Mouse (Mus musculus) hindbrain, postnatal 0 days (tissue): ENCODE measurements around the gene Rpp40. TPM values are rescaled to one million over a fixed set of nuclear protein-coding genes. Genes with fewer than 3 reads are reported as not detected.

Experiments
- ATAC-seq: fragments of 200-750 bp; cut with Nextera tagmentation; 2 replicates; pipeline ENCODE4 v1.8.0; 2017; ENCODE audit warnings: mild to moderate bottlenecking, moderate TSS enrichment, moderate library complexity
- DNase-seq: peaks from one replicate; pipeline ENCODE4 v3.0.0-alpha.2; 2015; ENCODE audit warnings: low spot score
- H3K27ac ChIP-seq: fragments of 300-500 bp; sonication (generic); 2 replicates; pipeline ENCODE4 v1.5.1; 2014; ENCODE audit warnings: mild to moderate bottlenecking
- H3K27me3 ChIP-seq: fragments of 300-500 bp; sonication (generic); 2 replicates; pipeline ENCODE4 v1.6.1; 2014; ENCODE audit warnings: low read length, mixed read lengths; ENCODE audit not compliant: insufficient read depth
- H3K36me3 ChIP-seq: fragments of 300-500 bp; sonication (generic); 2 replicates; pipeline ENCODE4 v1.6.1; 2014; ENCODE audit warnings: low read length, mixed read lengths; ENCODE audit not compliant: insufficient read depth
- H3K4me1 ChIP-seq: fragments of 300-500 bp; sonication (generic); 2 replicates; pipeline ENCODE4 v1.6.1; 2014; ENCODE audit warnings: antibody characterized with exemption, low read length, mixed read lengths; ENCODE audit not compliant: insufficient read depth
- H3K4me2 ChIP-seq: fragments of 300-500 bp; sonication (generic); 2 replicates; pipeline ENCODE4 v1.6.1; 2014; ENCODE audit warnings: low read depth, mild to moderate bottlenecking, low read length, moderate library complexity, mixed read lengths
- H3K4me3 ChIP-seq: fragments of 300-500 bp; sonication (generic); 2 replicates; pipeline ENCODE4 v1.5.1; 2014; ENCODE audit warnings: low read length
- H3K9ac ChIP-seq: fragments of 300-500 bp; sonication (generic); replicated peaks from 2 replicates; pipeline ENCODE4 v1.6.1; 2014; ENCODE audit warnings: mild to moderate bottlenecking, low read length, moderate library complexity, mixed read lengths
- H3K9me3 ChIP-seq: fragments of 300-500 bp; sonication (generic); 2 replicates; pipeline ENCODE4 v1.6.1; 2016; ENCODE audit warnings: low read length, mixed read lengths
- CTCF ChIP-seq: IDR thresholded peaks from 2 replicates; pipeline ENCODE4 v1.5.1; 2016; ENCODE audit warnings: antibody characterized with exemption, control low read depth, low read depth
- WGBS: fragments of 180-500 bp; shearing (Covaris S2); extraction: QIAGEN DNeasy Blood & Tissue Kit; methylation state at CpG from one replicate; pipeline ENCODE4 v1.1.7; 2014; 5-methylcytosine and 5-hydroxymethylcytosine counted together
- polyA plus RNA-seq: library from polyadenylated mRNA; unstranded; fragments of >200 nt; fragmentation: Nextera tagmentation; extraction: Ambion mirVana; gene quantifications from 2 replicates; pipeline ENCODE4 v1.2.1, GENCODE M21; 2015
- total RNA-seq: library from RNA; depleted of rRNA; stranded (reverse); fragments of >200 nt; gene quantifications from 2 replicates; pipeline ENCODE4 v1.2.3, GENCODE M21; 2014; rRNA removed

Rpp40 gene
- 3.0 and 3.3 TPM in 2 replicates for total RNA-seq
- polyA plus RNA-seq: 8.7 and 9.5 TPM in 2 replicates

DNA sequence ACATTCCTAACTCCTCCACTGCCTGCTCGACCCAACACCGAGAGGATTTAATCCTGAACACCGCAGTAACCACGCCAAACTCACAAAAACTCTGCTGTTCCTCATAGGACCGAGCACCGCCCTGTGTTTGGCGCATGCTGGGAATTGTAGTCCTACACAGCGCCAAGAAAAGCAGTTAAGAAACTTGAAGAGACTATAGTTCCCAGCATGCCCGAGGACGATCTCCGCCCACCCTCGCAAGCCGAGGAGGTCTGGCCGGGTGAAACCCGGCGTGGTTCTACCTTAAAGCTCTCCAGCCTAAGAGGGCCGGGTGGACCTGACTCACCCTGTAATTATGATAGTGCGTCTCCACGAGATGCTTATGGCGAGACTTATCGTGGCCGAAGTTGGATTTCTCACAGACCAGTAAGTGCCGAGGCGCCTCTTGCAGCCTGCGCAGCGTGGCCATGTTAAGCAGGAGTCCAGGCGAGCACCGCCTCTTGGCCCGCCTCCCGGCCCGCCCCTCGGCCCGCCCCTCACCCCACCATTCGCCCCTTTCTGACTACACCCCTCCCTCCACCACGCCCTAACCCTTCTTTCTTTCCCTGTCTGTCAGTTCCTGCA lies at the start of gene Rpp40:
TSS of gene Rpp40 (minus strand) at position 481 of the 603 bp plus-strand sequence.
- peak within 1 kb of the TSS; percentile 73 for H3K4me2 ChIP-seq
- no peak within 1 kb of the TSS; the same call in 1 of the 2 replicates for H3K27ac ChIP-seq

DNA sequence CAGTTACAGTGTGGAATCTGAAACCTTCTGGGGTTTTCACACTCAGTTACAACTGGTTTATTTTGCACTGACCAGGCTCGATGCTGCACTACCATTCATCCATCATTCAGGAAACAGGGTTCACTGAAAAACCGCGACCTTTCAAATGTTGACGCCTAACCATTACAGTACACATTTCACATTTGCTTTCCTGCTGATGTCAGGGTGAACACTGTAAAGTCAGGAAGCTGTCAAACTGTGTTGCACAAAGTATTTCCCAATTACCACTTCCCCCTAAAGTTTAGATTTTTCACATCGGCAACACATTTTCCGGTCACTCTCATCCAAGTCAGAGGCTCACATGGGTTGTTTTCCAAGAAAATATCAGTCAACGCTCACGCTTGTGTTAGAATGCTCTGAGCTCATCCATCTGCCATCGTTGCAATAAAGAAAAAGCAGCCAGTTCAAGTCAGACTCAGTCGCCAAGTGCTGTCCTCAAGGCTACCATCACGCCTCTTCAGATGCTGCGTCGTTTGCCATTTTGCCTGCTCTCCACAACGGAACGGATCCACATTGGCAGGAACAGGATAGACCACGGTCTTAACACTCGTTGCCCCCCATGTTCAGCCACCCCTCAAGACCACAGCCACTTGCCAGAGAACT lies 43.8 kb upstream of the Rpp40 start:
- Histone ChIP-seq H3K27ac (no peak overlapping the region), H3K36me3 (no peaks in the 10 kb centered on the region), H3K4me2 (no peak overlapping the region), H3K4me3 (no peak overlapping the region), H3K27me3 (no peaks in the 10 kb centered on the region), H3K4me1 (no peaks in the 10 kb centered on the region), H3K9ac (no peak overlapping the region), H3K9me3 (no peaks in the 10 kb centered on the region)
- ATAC-seq: no peak
- DNase-seq: no peak
- TF ChIP-seq CTCF: no peak
- WGBS: 82% methylated on average over 17 of the region's 17 CpGs

More for the DNA sequence above, at the start of gene Rpp40:
- under 1% methylated on average over 33 of the region's 35 CpGs for WGBS
- H3K4me1 ChIP-seq: no peaks in the 10 kb centered on the region
- H3K4me3 ChIP-seq: peak within 1 kb of the TSS; percentile 60
- peak; percentile 100 for ATAC-seq
- TF ChIP-seq CTCF: no peak
- H3K9ac ChIP-seq: peak within 1 kb of the TSS; percentile 44
- H3K36me3 ChIP-seq: no peaks in the 10 kb centered on the region
- H3K27me3 ChIP-seq: no peaks in the 10 kb centered on the region
- DNase-seq: peak; percentile 96
- H3K9me3 ChIP-seq: no peaks in the 10 kb centered on the region

DNA sequence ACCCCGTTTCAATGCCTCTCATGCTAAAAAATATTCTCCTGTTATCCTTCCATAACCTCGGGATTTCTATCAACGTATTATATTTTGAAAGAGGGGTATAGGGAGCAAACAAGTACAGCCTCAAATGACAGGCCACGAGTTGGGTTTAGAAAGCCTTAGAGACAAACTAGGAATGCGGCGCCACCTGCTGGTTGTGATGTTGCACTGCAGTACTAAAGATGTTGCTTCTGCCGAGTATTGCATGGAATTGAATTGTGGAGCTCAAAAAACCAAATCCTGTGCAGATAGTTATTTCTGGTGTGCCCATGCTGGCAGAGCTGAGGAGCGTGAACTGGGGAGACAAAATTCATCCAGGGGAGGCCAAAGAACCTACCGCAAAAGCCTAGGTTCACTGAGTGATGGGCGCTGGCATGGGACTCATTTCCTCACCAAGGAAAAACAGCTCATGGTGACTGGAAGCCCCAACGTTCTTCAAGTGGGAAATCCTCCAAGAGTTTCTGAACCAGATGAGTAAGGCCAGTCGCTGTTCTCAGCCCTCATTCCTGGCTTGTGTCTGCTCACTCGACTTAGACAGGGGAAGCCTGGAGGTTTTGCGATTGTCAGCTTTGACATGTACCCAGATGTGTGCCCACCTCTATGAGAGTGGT lies 41.3 kb upstream of the Rpp40 start:
- Histone ChIP-seq H3K4me1 (no peaks in the 10 kb centered on the region), H3K4me2 (no peak overlapping the region), H3K27ac (no peak overlapping the region), H3K36me3 (no peaks in the 10 kb centered on the region), H3K27me3 (no peaks in the 10 kb centered on the region), H3K4me3 (no peak overlapping the region), H3K9ac (no peak overlapping the region), H3K9me3 (no peaks in the 10 kb centered on the region)
- TF ChIP-seq CTCF: peak; percentile 97
- 21% methylated on average over 14 of the region's 14 CpGs for WGBS
- peak; percentile 93 for DNase-seq
- peak; percentile 55; the same call in 1 of the 2 replicates for ATAC-seq

DNA sequence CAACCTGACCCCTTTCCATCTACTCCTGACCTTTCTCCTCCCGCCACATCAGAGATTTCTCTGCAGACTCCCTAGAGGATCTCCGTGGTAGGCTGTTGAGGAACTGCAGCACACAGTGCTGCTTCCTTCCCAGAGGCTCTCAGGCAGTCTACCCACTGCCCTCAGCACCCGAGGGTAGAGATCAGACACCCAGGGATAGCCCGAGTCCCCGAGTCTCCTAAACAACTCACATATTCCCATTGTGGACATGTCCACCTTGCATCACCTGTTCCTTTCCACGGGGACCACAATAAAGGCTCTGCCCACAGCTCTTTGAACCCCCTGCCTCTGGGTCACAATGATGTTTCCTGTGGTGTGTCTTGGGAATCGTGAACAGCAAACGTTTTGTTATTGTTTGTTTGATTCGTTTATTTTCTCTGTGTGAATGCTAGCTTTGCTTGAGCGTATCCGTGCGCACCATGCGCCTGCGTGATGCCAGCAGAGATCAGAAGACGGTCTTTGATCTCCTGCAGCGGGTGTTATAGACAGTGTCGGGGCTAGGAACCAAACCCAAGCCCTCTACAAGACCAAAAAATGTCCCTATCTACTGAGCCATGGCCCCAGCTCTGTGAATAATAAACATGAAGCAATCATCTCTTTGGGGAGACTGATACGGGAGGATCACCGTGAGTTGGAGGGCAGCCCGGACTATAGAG lies 40.6 kb upstream of the Rpp40 start:
- ATAC-seq: no peak
- H3K4me2 ChIP-seq: no peak overlapping the region
- WGBS: 73% methylated on average over 20 of the region's 20 CpGs
- no peak overlapping the region for H3K27ac ChIP-seq
- no peaks in the 10 kb centered on the region for H3K4me1 ChIP-seq
- DNase-seq: no peak
- H3K9me3 ChIP-seq: no peaks in the 10 kb centered on the region
- no peaks in the 10 kb centered on the region for H3K36me3 ChIP-seq
- no peak for TF ChIP-seq CTCF
- H3K4me3 ChIP-seq: no peak overlapping the region
- no peaks in the 10 kb centered on the region for H3K27me3 ChIP-seq
- H3K9ac ChIP-seq: no peak overlapping the region

DNA sequence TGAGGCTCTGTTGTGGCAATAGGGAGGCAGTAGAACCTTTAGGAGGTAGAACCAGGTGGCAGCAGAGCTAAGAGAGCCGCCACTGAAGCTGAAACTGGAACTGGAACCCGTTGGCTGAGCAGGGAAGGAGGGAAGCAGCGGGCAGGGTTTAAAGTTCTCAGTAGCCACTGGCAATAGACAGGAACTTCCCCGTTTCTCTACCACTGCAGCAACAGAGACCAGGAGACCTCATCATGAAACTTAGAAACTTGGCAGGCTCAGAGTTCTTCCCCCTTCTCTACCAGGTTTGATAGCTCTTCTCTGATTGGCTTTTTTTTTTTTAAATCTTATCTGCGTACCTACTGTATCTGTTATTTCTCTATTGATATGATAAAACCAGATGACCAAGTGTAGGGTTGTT lies 34.8 kb upstream of the Rpp40 start:
- no peak overlapping the region for H3K4me3 ChIP-seq
- DNase-seq (no peak), ATAC-seq (no peak)
- no peak overlapping the region for H3K4me2 ChIP-seq
- no peaks in the 10 kb centered on the region for H3K36me3 ChIP-seq
- no peak for TF ChIP-seq CTCF
- no peaks in the 10 kb centered on the region for H3K27me3 ChIP-seq
- no peaks in the 10 kb centered on the region for H3K4me1 ChIP-seq
- WGBS: 86% methylated on average over 5 of the region's 5 CpGs
- no peak overlapping the region for H3K9ac ChIP-seq
- H3K27ac ChIP-seq: no peak overlapping the region
- no peaks in the 10 kb centered on the region for H3K9me3 ChIP-seq

DNA sequence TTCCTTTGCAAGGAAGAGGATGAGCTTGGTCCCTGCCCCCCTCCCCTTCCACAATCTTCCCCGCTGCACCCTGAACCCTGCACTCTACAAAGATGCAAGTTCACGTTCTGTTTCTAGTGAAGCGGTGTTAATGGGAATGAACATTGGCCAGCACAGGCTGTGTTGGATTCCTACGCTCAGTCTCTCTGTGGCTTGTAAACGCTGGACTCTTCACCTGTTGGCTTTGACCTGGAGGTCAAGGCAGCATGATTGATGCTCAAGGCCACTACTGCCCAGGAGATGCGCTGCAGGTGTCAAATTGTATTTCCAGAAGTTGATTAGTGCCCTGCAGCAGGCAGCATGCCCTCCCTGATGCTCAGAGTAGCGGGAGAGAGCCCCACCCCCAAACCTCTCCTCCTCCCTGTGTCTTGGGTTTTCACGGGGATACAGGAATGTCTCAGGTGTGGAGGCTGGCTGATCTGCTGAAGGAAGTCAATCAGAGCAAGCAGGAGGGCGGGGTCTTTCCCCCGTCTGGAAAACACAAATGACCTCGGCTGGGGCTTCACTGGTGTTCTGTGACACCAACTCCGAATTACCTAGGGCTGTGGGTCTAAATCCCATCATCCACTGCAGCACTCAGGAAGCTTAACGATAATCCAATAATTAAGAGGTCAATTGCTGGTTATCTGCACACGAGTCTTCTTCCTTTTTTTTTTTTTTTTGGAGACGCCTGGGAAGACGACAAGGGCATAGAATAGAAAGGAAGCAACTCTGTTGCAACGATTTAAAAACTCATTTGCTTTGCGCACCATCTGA lies 33.9 kb upstream of the Rpp40 start:
- Histone ChIP-seq H3K9ac (no peak overlapping the region), H3K4me2 (no peak overlapping the region), H3K9me3 (no peaks in the 10 kb centered on the region), H3K27me3 (no peaks in the 10 kb centered on the region), H3K4me3 (no peak overlapping the region), H3K27ac (no peak overlapping the region), H3K36me3 (no peaks in the 10 kb centered on the region), H3K4me1 (no peaks in the 10 kb centered on the region)
- 69% methylated on average over 18 of the region's 18 CpGs for WGBS
- DNase-seq (no peak), ATAC-seq (no peak)
- no peak for TF ChIP-seq CTCF
